Mouse (Mus musculus) liver, postnatal 0 days (tissue): ENCODE data around the gene Spaca9. TPM values are rescaled to one million over a fixed set of nuclear protein-coding genes. Genes with fewer than 3 reads are reported as not detected.

Experiments
- ATAC-seq: fragments of 200-750 bp; cut with Nextera tagmentation; 2 replicates; pipeline ENCODE4 v1.8.0; 2017; ENCODE audit warnings: mild to moderate bottlenecking, moderate library complexity
- DNase-seq: peaks from one replicate; pipeline ENCODE4 v3.0.0-alpha.2; 2016
- H3K27ac ChIP-seq: fragments of 300-500 bp; sonication (generic); 2 replicates; pipeline ENCODE4 v1.5.1; 2014; ENCODE audit warnings: antibody characterized with exemption, moderate library complexity, mild to moderate bottlenecking, low read depth
- H3K27me3 ChIP-seq: fragments of 300-500 bp; sonication (generic); 2 replicates; pipeline ENCODE4 v1.6.1; 2014; ENCODE audit warnings: low read length, control low read depth, mixed read lengths; ENCODE audit not compliant: insufficient read depth
- H3K36me3 ChIP-seq: fragments of 300-500 bp; sonication (generic); replicated peaks from 2 replicates; pipeline ENCODE4 v1.6.1; 2014; ENCODE audit warnings: mild to moderate bottlenecking, control low read depth, low read length, moderate library complexity, mixed read lengths; ENCODE audit not compliant: insufficient read depth
- H3K4me1 ChIP-seq: fragments of 300-500 bp; sonication (generic); 2 replicates; pipeline ENCODE4 v1.6.1; 2014; ENCODE audit warnings: antibody characterized with exemption, mild to moderate bottlenecking, control low read depth; ENCODE audit not compliant: insufficient read depth
- H3K4me2 ChIP-seq: fragments of 300-500 bp; sonication (generic); 2 replicates; pipeline ENCODE4 v1.6.1; 2014; ENCODE audit warnings: low read depth, mild to moderate bottlenecking, low read length, moderate library complexity, mixed read lengths
- H3K4me3 ChIP-seq: fragments of 300-500 bp; sonication (generic); 2 replicates; pipeline ENCODE4 v1.5.1; 2014; ENCODE audit warnings: low read depth, low read length
- H3K9ac ChIP-seq: fragments of 300-500 bp; sonication (generic); replicated peaks from 2 replicates; pipeline ENCODE4 v1.6.1; 2014; ENCODE audit warnings: mild to moderate bottlenecking, moderate library complexity
- H3K9me3 ChIP-seq: fragments of 300-500 bp; sonication (generic); 2 replicates; pipeline ENCODE4 v1.6.1; 2016; ENCODE audit warnings: mild to moderate bottlenecking, control low read depth, low read length, mixed read lengths
- CTCF ChIP-seq: sonication (generic); IDR thresholded peaks from 2 replicates; pipeline ENCODE4 v1.5.1; 2016; ENCODE audit warnings: antibody characterized with exemption, low read depth
- EP300 ChIP-seq: IDR thresholded peaks from 2 replicates; pipeline ENCODE4 v1.6.1; 2016; ENCODE audit warnings: antibody characterized with exemption, low read depth, mild to moderate bottlenecking
- WGBS: fragments of 180-500 bp; shearing (Covaris S2); extraction: QIAGEN DNeasy Blood & Tissue Kit; methylation state at CpG from one replicate; pipeline ENCODE4 v1.1.7; 2014; ENCODE audit not compliant: insufficient replicate concordance; 5-methylcytosine and 5-hydroxymethylcytosine counted together
- polyA plus RNA-seq: library from polyadenylated mRNA; unstranded; fragments of >200 nt; fragmentation: Nextera tagmentation; extraction: Ambion mirVana; gene quantifications from 2 replicates; pipeline ENCODE4 v1.2.1, GENCODE M21; 2015

The Spaca9 gene
- polyA plus RNA-seq, 1 experiment from 2014 or later, result 2.5 TPM

- DNase-seq, result no peak
- H3K4me1 ChIP-seq, result peaks cover 3% of the 10 kb centered on the region; the same call in 1 of the 2 replicates
- H3K4me2 ChIP-seq, result no peak overlapping the region
- no peaks in the 10 kb centered on the region for H3K36me3 ChIP-seq
- no peaks in the 10 kb centered on the region for H3K27me3 ChIP-seq
- no peak overlapping the region for H3K4me3 ChIP-seq
- no peak overlapping the region for H3K9ac ChIP-seq
- H3K9me3 ChIP-seq, result no peaks in the 10 kb centered on the region
- no peak for TF ChIP-seq CTCF
- TF ChIP-seq EP300, result no peak
- WGBS, result 56% methylated on average over 8 of the region's 8 CpGs
- H3K27ac ChIP-seq, result no peak overlapping the region
- ATAC-seq, result no peak
Observed at GRCm38 (mm10) chr2:28706106-28706636, 6.6 kb upstream of the Spaca9 start.

DNA sequence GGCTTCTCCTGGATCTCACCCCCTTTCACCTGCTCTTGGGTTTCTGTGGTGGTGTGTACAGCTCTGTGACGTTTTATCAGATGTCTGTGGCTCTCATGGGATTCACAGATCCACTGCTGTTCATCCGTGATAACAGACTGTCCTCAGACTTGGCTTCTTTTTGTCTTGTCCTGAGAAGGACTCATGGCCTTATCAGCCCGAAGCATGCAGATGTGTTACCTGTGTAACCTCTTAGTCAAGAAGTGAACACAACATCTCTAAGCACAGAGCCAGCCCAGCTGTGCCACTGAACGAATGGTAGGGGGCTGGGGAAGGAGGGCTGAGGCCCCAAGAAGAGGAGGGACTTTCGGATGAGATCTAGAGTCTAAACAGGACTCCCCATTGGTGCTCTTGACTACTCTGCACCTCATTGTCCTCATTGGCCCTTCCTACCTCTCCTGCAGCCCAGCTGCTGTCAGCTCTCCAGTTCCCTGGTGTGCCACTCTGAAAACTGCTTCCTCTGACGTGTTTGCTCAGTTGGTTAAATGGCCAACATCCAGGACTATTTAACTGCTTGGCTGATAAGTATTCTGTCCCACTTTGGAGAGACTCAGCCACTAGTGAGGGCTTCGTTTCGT, 2.2 kb upstream of the Spaca9 start:
- WGBS, result 44% methylated on average over 8 of the region's 8 CpGs
- Histone ChIP-seq H3K36me3 (no peaks in the 10 kb centered on the region), H3K9ac (no peak overlapping the region), H3K4me2 (0 out of 2 replicates have a peak overlapping the region, but pooled peaks have one; percentile 13), H3K27ac (no peak overlapping the region), H3K4me3 (no peak overlapping the region), H3K27me3 (0 out of 2 replicates have a peak, but pooled peaks cover 3% of the 10 kb centered on the region), H3K9me3 (no peaks in the 10 kb centered on the region), H3K4me1 (peaks cover 16% of the 10 kb centered on the region)
- TF ChIP-seq EP300, result peak; percentile 88
- TF ChIP-seq CTCF, result no peak
- ATAC-seq, result peak; percentile 68
- no peak for DNase-seq

DNA sequence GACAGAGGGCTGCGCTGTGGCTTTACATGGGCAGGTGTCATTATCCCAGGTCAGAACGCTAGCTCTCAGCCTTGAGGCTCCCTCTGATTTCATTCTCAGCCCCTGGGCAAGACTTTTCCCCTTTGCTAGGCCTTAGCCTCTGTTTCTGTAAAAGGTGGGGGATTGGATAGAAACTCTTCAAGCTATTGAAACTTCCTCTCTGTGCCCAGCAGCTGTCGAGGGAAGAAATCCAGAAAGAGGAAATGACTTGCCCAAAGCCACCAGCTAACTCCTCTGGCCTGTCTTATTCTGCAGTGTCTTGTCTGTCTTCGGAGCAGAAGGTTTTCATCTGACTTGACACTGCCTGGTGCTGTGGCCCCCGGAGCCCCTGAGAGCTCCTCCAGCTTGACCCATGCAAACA, 961 bp downstream of the Spaca9 start:
- Histone ChIP-seq H3K4me3 (no peak overlapping the region), H3K27ac (peak overlapping the region; percentile 68)
- no peak for ATAC-seq

GRCm38 (mm10) chr2:28692692-28693091, 6.8 kb downstream of the Spaca9 start:
- H3K9me3 ChIP-seq, result no peaks in the 10 kb centered on the region
- no peak for DNase-seq
- ATAC-seq, result no peak
- H3K4me1 ChIP-seq, result peaks cover 2% of the 10 kb centered on the region; the same call in 1 of the 2 replicates
- no peak overlapping the region for H3K4me2 ChIP-seq
- H3K9ac ChIP-seq, result no peak overlapping the region
- no peak for TF ChIP-seq CTCF
- no peak for TF ChIP-seq EP300
- H3K27ac ChIP-seq, result no peak overlapping the region
- no peak overlapping the region for H3K4me3 ChIP-seq
- peaks cover 5% of the 10 kb centered on the region; the same call in 1 of the 2 replicates for H3K36me3 ChIP-seq
- 72% methylated on average over 9 of the region's 9 CpGs for WGBS
- H3K27me3 ChIP-seq, result no peaks in the 10 kb centered on the region

More for the DNA sequence above, 961 bp downstream of the Spaca9 start:
- H3K9me3 ChIP-seq, result no peaks in the 10 kb centered on the region
- no peaks in the 10 kb centered on the region for H3K36me3 ChIP-seq
- no peak for DNase-seq
- no peak for TF ChIP-seq EP300
- TF ChIP-seq CTCF, result no peak
- 0 out of 2 replicates have a peak, but pooled peaks cover 3% of the 10 kb centered on the region for H3K27me3 ChIP-seq
- peaks cover 15% of the 10 kb centered on the region for H3K4me1 ChIP-seq
- H3K4me2 ChIP-seq, result peak overlapping the region; percentile 22; the same call in 1 of the 2 replicates
- 43% methylated on average over 5 of the region's 5 CpGs for WGBS
- no peak overlapping the region for H3K9ac ChIP-seq

- Histone ChIP-seq H3K9ac (no peak overlapping the region), H3K4me3 (no peak overlapping the region), H3K36me3 (peaks cover 35% of the 10 kb centered on the region), H3K4me2 (no peak overlapping the region), H3K4me1 (no peaks in the 10 kb centered on the region), H3K9me3 (no peaks in the 10 kb centered on the region), H3K27ac (no peak overlapping the region), H3K27me3 (no peaks in the 10 kb centered on the region)
- TF ChIP-seq CTCF, result peak; percentile 72
- no peak for TF ChIP-seq EP300
- no peak for ATAC-seq
- 58% methylated on average over 3 of the region's 3 CpGs for WGBS
- peak; percentile 41 for DNase-seq
Observed at GRCm38 (mm10) chr2:28688431-28688830, 11.1 kb downstream of the Spaca9 start.

DNA sequence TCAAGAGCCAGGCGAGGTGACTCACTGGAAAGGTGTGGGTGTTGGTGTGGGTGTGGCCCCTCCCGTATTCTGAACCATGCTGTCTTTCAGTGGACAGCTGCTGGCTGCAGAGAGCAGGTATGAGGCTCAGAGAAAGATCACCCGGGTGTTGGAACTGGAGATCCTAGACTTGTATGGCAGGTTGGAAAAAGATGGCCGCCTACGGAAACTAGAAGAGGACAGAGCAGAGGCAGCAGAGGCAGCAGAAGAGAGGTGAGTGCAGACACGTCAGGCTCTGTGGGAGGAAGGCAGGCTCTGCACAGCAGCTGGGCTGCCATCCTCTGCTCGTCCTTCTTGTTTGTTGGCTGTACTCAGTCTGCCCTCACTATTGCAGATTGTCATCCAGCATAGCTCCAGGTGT, 13.6 kb downstream of the Spaca9 start:
- 86% methylated on average over 7 of the region's 7 CpGs for WGBS
- Histone ChIP-seq H3K9me3 (no peaks in the 10 kb centered on the region), H3K4me2 (no peak overlapping the region), H3K27ac (no peak overlapping the region), H3K4me1 (no peaks in the 10 kb centered on the region), H3K27me3 (no peaks in the 10 kb centered on the region), H3K4me3 (no peak overlapping the region), H3K9ac (no peak overlapping the region), H3K36me3 (peaks cover 53% of the 10 kb centered on the region)
- ATAC-seq (no peak), DNase-seq (no peak)
- TF ChIP-seq EP300 (no peak), CTCF (no peak)
